Mouse (Mus musculus) limb, embryonic 11.5 days (tissue): ENCODE measurements around the gene Fzr1. TPM values are rescaled to one million over a fixed set of nuclear protein-coding genes. Genes with fewer than 3 reads are reported as not detected.

Experiments
- ATAC-seq: fragments of 200-750 bp; cut with Nextera tagmentation; 2 replicates; pipeline ENCODE4 v1.8.0; 2017; ENCODE audit warnings: low read depth; ENCODE audit not compliant: insufficient number of reproducible peaks, low FRiP score, low TSS enrichment
- DNase-seq: peaks from one replicate; pipeline ENCODE4 v3.0.0-alpha.2; 2015; ENCODE audit warnings: low spot score
- H3K27ac ChIP-seq: fragments of 300-500 bp; sonication (generic); replicated peaks from 2 replicates; pipeline ENCODE4 v1.5.1; 2014; ENCODE audit warnings: low read depth, mild to moderate bottlenecking, low read length
- H3K27me3 ChIP-seq: fragments of 300-500 bp; sonication (generic); 2 replicates; pipeline ENCODE4 v1.6.1; 2014; ENCODE audit warnings: mild to moderate bottlenecking, low read length, mixed read lengths; ENCODE audit not compliant: control insufficient read depth, insufficient read depth
- H3K36me3 ChIP-seq: fragments of 300-500 bp; sonication (generic); 2 replicates; pipeline ENCODE4 v1.6.1; 2014; ENCODE audit warnings: mild to moderate bottlenecking, low read length, moderate library complexity, mixed read lengths; ENCODE audit not compliant: control insufficient read depth, insufficient read depth
- H3K4me1 ChIP-seq: fragments of 300-500 bp; sonication (generic); 2 replicates; pipeline ENCODE4 v1.6.1; 2014; ENCODE audit warnings: low read length, mixed read lengths; ENCODE audit not compliant: control insufficient read depth, insufficient read depth
- H3K4me2 ChIP-seq: fragments of 300-500 bp; sonication (generic); 2 replicates; pipeline ENCODE4 v1.6.1; 2014; ENCODE audit warnings: low read depth, mild to moderate bottlenecking, moderate library complexity; ENCODE audit not compliant: severe bottlenecking
- H3K4me3 ChIP-seq: fragments of 300-500 bp; sonication (generic); 2 replicates; pipeline ENCODE4 v1.5.1; 2014; ENCODE audit warnings: low read depth, low read length
- H3K9ac ChIP-seq: fragments of 300-500 bp; sonication (generic); 2 replicates; pipeline ENCODE4 v1.6.1; 2014; ENCODE audit warnings: mild to moderate bottlenecking, low read length
- H3K9me3 ChIP-seq: fragments of 300-500 bp; sonication (generic); 2 replicates; pipeline ENCODE4 v1.6.1; 2016; ENCODE audit warnings: low read length; ENCODE audit not compliant: control insufficient read depth
- WGBS: fragments of 180-500 bp; shearing (Covaris S2); extraction: QIAGEN DNeasy Blood & Tissue Kit; methylation state at CpG from one replicate; pipeline ENCODE4 v1.1.7; 2014; 5-methylcytosine and 5-hydroxymethylcytosine counted together
- polyA plus RNA-seq: library from polyadenylated mRNA; unstranded; fragments of >200 nt; fragmentation: Nextera tagmentation; extraction: Ambion mirVana; gene quantifications from 2 replicates; pipeline ENCODE4 v1.2.1, GENCODE M21; 2014

The Fzr1 gene
- polyA plus RNA-seq, 1 experiment from 2014 or later, result 119 TPM

- DNase-seq (no peak), ATAC-seq (no peak)
- Histone ChIP-seq H3K27me3 (no peaks in the 10 kb centered on the region), H3K27ac (no peak overlapping the region; the same call in 1 of the 2 replicates), H3K4me3 (peak overlapping the region; percentile 17; the same call in 1 of the 2 replicates), H3K9me3 (no peaks in the 10 kb centered on the region), H3K9ac (peak overlapping the region; percentile 40; the same call in 1 of the 2 replicates), H3K4me2 (peak overlapping the region; percentile 24), H3K36me3 (peaks cover 4% of the 10 kb centered on the region; the same call in 1 of the 2 replicates), H3K4me1 (peaks cover 10% of the 10 kb centered on the region; the same call in 1 of the 2 replicates)
- WGBS, result 5% methylated on average over 19 of the region's 19 CpGs
Observed at GRCm38 (mm10) chr10:81393456-81394063, 15.2 kb upstream of the Fzr1 start.

GRCm38 (mm10) chr10:81392781-81393185, 14.5 kb upstream of the Fzr1 start, which contains the start of gene Smim24:
Gene Smim24, plus strand, starts transcription at chr10:81393051.
- no peaks in the 10 kb centered on the region for H3K9me3 ChIP-seq
- DNase-seq (no peak), ATAC-seq (no peak)
- peaks cover 6% of the 10 kb centered on the region; the same call in 1 of the 2 replicates for H3K36me3 ChIP-seq
- H3K4me3 ChIP-seq, result peak within 1 kb of the TSS; percentile 17; the same call in 1 of the 2 replicates
- H3K4me1 ChIP-seq, result peaks cover 9% of the 10 kb centered on the region; the same call in 1 of the 2 replicates
- H3K27ac ChIP-seq, result no peak within 1 kb of the TSS; the same call in none of the 2 replicates
- H3K9ac ChIP-seq, result peak within 1 kb of the TSS; percentile 40; the same call in 1 of the 2 replicates
- H3K27me3 ChIP-seq, result no peaks in the 10 kb centered on the region
- 60% methylated on average over 14 of the region's 14 CpGs for WGBS
- H3K4me2 ChIP-seq, result peak within 1 kb of the TSS; percentile 24

GRCm38 (mm10) chr10:81392270-81392669, 14.0 kb upstream of the Fzr1 start:
- no peak overlapping the region for H3K4me2 ChIP-seq
- DNase-seq, result no peak
- H3K9me3 ChIP-seq, result no peaks in the 10 kb centered on the region
- H3K36me3 ChIP-seq, result peaks cover 8% of the 10 kb centered on the region; the same call in 1 of the 2 replicates
- H3K27me3 ChIP-seq, result no peaks in the 10 kb centered on the region
- no peak for ATAC-seq
- H3K9ac ChIP-seq, result no peak overlapping the region
- H3K4me1 ChIP-seq, result peaks cover 8% of the 10 kb centered on the region; the same call in 1 of the 2 replicates
- H3K27ac ChIP-seq, result no peak overlapping the region; the same call in 1 of the 2 replicates
- WGBS, result 86% methylated on average over 6 of the region's 6 CpGs
- no peak overlapping the region for H3K4me3 ChIP-seq

- H3K4me1 ChIP-seq, result peaks cover 8% of the 10 kb centered on the region; the same call in 1 of the 2 replicates
- no peak overlapping the region for H3K27ac ChIP-seq
- no peak overlapping the region for H3K4me3 ChIP-seq
- WGBS, result 89% methylated on average over 13 of the region's 13 CpGs
- no peaks in the 10 kb centered on the region for H3K27me3 ChIP-seq
- no peaks in the 10 kb centered on the region for H3K9me3 ChIP-seq
- H3K36me3 ChIP-seq, result peaks cover 19% of the 10 kb centered on the region; the same call in 1 of the 2 replicates
- ATAC-seq, result no peak
- no peak overlapping the region for H3K4me2 ChIP-seq
- H3K9ac ChIP-seq, result no peak overlapping the region
- no peak for DNase-seq
Observed at GRCm38 (mm10) chr10:81390678-81390965, 12.3 kb upstream of the Fzr1 start.

GRCm38 (mm10) chr10:81389801-81390677, 11.7 kb upstream of the Fzr1 start:
- no peak overlapping the region for H3K27ac ChIP-seq
- no peak overlapping the region for H3K9ac ChIP-seq
- peaks cover 13% of the 10 kb centered on the region for H3K4me1 ChIP-seq
- no peaks in the 10 kb centered on the region for H3K9me3 ChIP-seq
- no peak overlapping the region for H3K4me2 ChIP-seq
- H3K4me3 ChIP-seq, result no peak overlapping the region
- DNase-seq (peak; percentile 86), ATAC-seq (no peak)
- 63% methylated on average over 23 of the region's 23 CpGs for WGBS
- H3K36me3 ChIP-seq, result peaks cover 19% of the 10 kb centered on the region; the same call in 1 of the 2 replicates
- H3K27me3 ChIP-seq, result no peaks in the 10 kb centered on the region

- Histone ChIP-seq H3K4me1 (peaks cover 13% of the 10 kb centered on the region), H3K9ac (no peak overlapping the region), H3K4me2 (no peak overlapping the region), H3K36me3 (peaks cover 19% of the 10 kb centered on the region; the same call in 1 of the 2 replicates), H3K27ac (no peak overlapping the region), H3K9me3 (no peaks in the 10 kb centered on the region), H3K4me3 (no peak overlapping the region), H3K27me3 (no peaks in the 10 kb centered on the region)
- DNase-seq (no peak), ATAC-seq (no peak)
- 64% methylated on average over 3 of the region's 3 CpGs for WGBS
Observed at GRCm38 (mm10) chr10:81389373-81389772, 11.1 kb upstream of the Fzr1 start.

GRCm38 (mm10) chr10:81388505-81389055, 10.3 kb upstream of the Fzr1 start, which contains the start of gene Gm48552:
Gene Gm48552, plus strand, starts transcription at chr10:81389005.
- no peak within 1 kb of the TSS for H3K4me2 ChIP-seq
- DNase-seq (no peak), ATAC-seq (no peak)
- H3K36me3 ChIP-seq, result peaks cover 19% of the 10 kb centered on the region; the same call in 1 of the 2 replicates
- no peaks in the 10 kb centered on the region for H3K9me3 ChIP-seq
- H3K4me1 ChIP-seq, result peaks cover 13% of the 10 kb centered on the region
- H3K27ac ChIP-seq, result no peak within 1 kb of the TSS
- 87% methylated on average over 5 of the region's 5 CpGs for WGBS
- no peaks in the 10 kb centered on the region for H3K27me3 ChIP-seq
- no peak within 1 kb of the TSS for H3K4me3 ChIP-seq
- H3K9ac ChIP-seq, result no peak within 1 kb of the TSS

GRCm38 (mm10) chr10:81387716-81388115, 9.4 kb upstream of the Fzr1 start:
- peaks cover 6% of the 10 kb centered on the region for H3K4me1 ChIP-seq
- H3K9ac ChIP-seq, result no peak overlapping the region
- no peak overlapping the region for H3K4me3 ChIP-seq
- no peak overlapping the region for H3K4me2 ChIP-seq
- H3K27ac ChIP-seq, result no peak overlapping the region
- 92% methylated on average over 20 of the region's 20 CpGs for WGBS
- no peak for DNase-seq
- H3K9me3 ChIP-seq, result no peaks in the 10 kb centered on the region
- ATAC-seq, result no peak
- peaks cover 19% of the 10 kb centered on the region; the same call in 1 of the 2 replicates for H3K36me3 ChIP-seq
- H3K27me3 ChIP-seq, result no peaks in the 10 kb centered on the region
